In genomic region chr14:22695448-22695847, GRCm38 (mm10) we compare ENCODE assay signal across 10 mouse cellular contexts.
DNase-seq lines count a peak whose midpoint lies in the region; ATAC-seq and TF ChIP-seq lines count a peak whose summit lies in the region.
"Had no signal": no experiment of that assay in that cellular context is flagged by ENCODE, and none has a peak within 500 bp of the region (broad histone marks: within the 10 kb centered on the region; RNA-seq: fewer than 3 reads in every experiment).

No protein-coding gene starts in this region.

- no peaks in the 10 kb centered on the region for H3K27me3 ChIP-seq in kidney, postnatal 0 days (ENCODE audit: insufficient read depth, low read length)
- H3K27me3 ChIP-seq in kidney, embryonic 14.5 days (ENCODE audit: control insufficient read depth, insufficient read depth, low read length), result no peaks in the 10 kb centered on the region
- no peaks in the 10 kb centered on the region for H3K27me3 ChIP-seq in stomach, embryonic 16.5 days (ENCODE audit: control insufficient read depth, insufficient read depth, low read length)

- 26% methylated on average over 6 of the region's 6 CpGs for WGBS in kidney, postnatal 0 days
- 46% methylated on average over 6 of the region's 6 CpGs for WGBS in kidney, embryonic 14.5 days
- WGBS in stomach, embryonic 16.5 days, result 27% methylated on average over 6 of the region's 6 CpGs

- no peak overlapping the region for H3K27ac ChIP-seq in kidney, postnatal 0 days
- no peak overlapping the region; the same call in 1 of the 2 replicates for H3K27ac ChIP-seq in kidney, embryonic 14.5 days (ENCODE audit: low read depth, low read length)
- H3K27ac ChIP-seq in stomach, embryonic 16.5 days (ENCODE audit: low read length), result peak overlapping the region; percentile 39; the same call in 1 of the 2 replicates
- H3K27ac ChIP-seq: midbrain, embryonic 12.5 days had no signal

- no peaks in the 10 kb centered on the region for H3K9me3 ChIP-seq in kidney, postnatal 0 days (replicated peaks; ENCODE audit: low read length)
- no peaks in the 10 kb centered on the region for H3K9me3 ChIP-seq in kidney, embryonic 14.5 days (ENCODE audit: control insufficient read depth, low read length)
- no peaks in the 10 kb centered on the region for H3K9me3 ChIP-seq in stomach, embryonic 16.5 days (replicated peaks; ENCODE audit: control insufficient read depth, low read length)
- H3K9me3 ChIP-seq: midbrain, embryonic 12.5 days had no signal

- TF ChIP-seq CTCF in kidney, postnatal 0 days (IDR thresholded peaks at IDR 0.05; ENCODE audit: low read depth), result no peak

- H3K4me2 ChIP-seq in kidney, postnatal 0 days (ENCODE audit: low read length), result no peak overlapping the region
- no peak overlapping the region for H3K4me2 ChIP-seq in kidney, embryonic 14.5 days (replicated peaks; ENCODE audit: low read depth, low read length)
- H3K4me2 ChIP-seq in stomach, embryonic 16.5 days (ENCODE audit: low read depth, low read length), result no peak overlapping the region
- H3K4me2 ChIP-seq: midbrain, embryonic 12.5 days had no signal

- H3K4me3 ChIP-seq in kidney, postnatal 0 days (replicated peaks; ENCODE audit: low read depth, low read length), result no peak overlapping the region
- no peak overlapping the region for H3K4me3 ChIP-seq in kidney, embryonic 14.5 days (ENCODE audit: low read length)
- H3K4me3 ChIP-seq in stomach, embryonic 16.5 days (replicated peaks; ENCODE audit: low read length), result no peak overlapping the region
- H3K4me3 ChIP-seq: erythroblast, embryonic 14.5 days; midbrain, embryonic 12.5 days had no signal

- ATAC-seq in kidney, postnatal 0 days (replicated peaks; ENCODE audit: low FRiP score, low read depth), result peak; percentile 63; the same call in 1 of the 2 replicates
- no peak for ATAC-seq in kidney, embryonic 14.5 days (ENCODE audit: low FRiP score, low TSS enrichment)
- peak; percentile 33; the same call in 1 of the 2 replicates for ATAC-seq in stomach, embryonic 16.5 days (ENCODE audit: insufficient read depth, low FRiP score)

- H3K4me1 ChIP-seq in kidney, postnatal 0 days (replicated peaks; ENCODE audit: insufficient read depth, low read length), result no peaks in the 10 kb centered on the region
- H3K4me1 ChIP-seq in kidney, embryonic 14.5 days (ENCODE audit: control insufficient read depth, insufficient read depth, low read length), result peaks cover 9% of the 10 kb centered on the region
- H3K4me1 ChIP-seq in stomach, embryonic 16.5 days (ENCODE audit: control insufficient read depth, insufficient read depth, low read length), result peaks cover 6% of the 10 kb centered on the region; the same call in 1 of the 2 replicates
- H3K4me1 ChIP-seq: midbrain, embryonic 12.5 days had no signal

- H3K9ac ChIP-seq in kidney, postnatal 0 days (ENCODE audit: low read depth, low read length), result no peak overlapping the region
- H3K9ac ChIP-seq in kidney, embryonic 14.5 days (ENCODE audit: low read depth, low read length), result no peak overlapping the region
- H3K9ac ChIP-seq in stomach, embryonic 16.5 days (ENCODE audit: low read length), result no peak overlapping the region
- H3K9ac ChIP-seq: midbrain, embryonic 12.5 days had no signal

- no peaks in the 10 kb centered on the region for H3K36me3 ChIP-seq in kidney, postnatal 0 days (ENCODE audit: insufficient read depth, low read length)
- no peaks in the 10 kb centered on the region for H3K36me3 ChIP-seq in kidney, embryonic 14.5 days (ENCODE audit: control insufficient read depth, insufficient read depth, low read length)
- H3K36me3 ChIP-seq in stomach, embryonic 16.5 days (ENCODE audit: control insufficient read depth, insufficient read depth, low read length), result no peaks in the 10 kb centered on the region
- H3K36me3 ChIP-seq: midbrain, embryonic 12.5 days had no signal

- DNase-seq in embryo, embryonic 10 days (ENCODE audit: low spot score), result peak; percentile 8
- no peak for DNase-seq in embryo, embryonic 10.5 days (ENCODE audit: low spot score)
- DNase-seq in kidney, postnatal 0 days (ENCODE audit: low spot score), result peak; percentile 66
- DNase-seq in urinary bladder, postnatal 25 days (ENCODE audit: low spot score), result peak; percentile 25
- no peak for DNase-seq in urinary bladder, postnatal 10 days (ENCODE audit: low spot score)
- DNase-seq in frontal cortex, adult 2 months (ENCODE audit: extremely low spot score in 1 of 2, low spot score in 1 of 2), result no peak

Comparison
In these comparisons a context has a peak if more than half of its experiments do, and no peak if none do; other contexts are left out.
1. DNase-seq: peak in embryo, embryonic 10 days (single experiment), kidney, postnatal 0 days (single experiment) and urinary bladder, postnatal 25 days (single experiment); none in embryo, embryonic 10.5 days (single experiment), urinary bladder, postnatal 10 days (single experiment) and frontal cortex, adult 2 months (0 of 2).